Mouse (Mus musculus) left cerebral cortex, postnatal 10 days (tissue): ENCODE measurements around the gene Ppp1r12a. TPM values are rescaled to one million over a fixed set of nuclear protein-coding genes. Genes with fewer than 3 reads are reported as not detected.
A peak's percentile ranks its signal among the peaks of the same experiment; 100 is the strongest.

ENCODE experiments used
- DNase-seq, 2 experiments: peaks; one replicate each; pipeline ENCODE4 v3.0.0; 2021 to 2022; ENCODE audit warnings: low spot score in 2 of 2, mixed read lengths in 1 of 2; ENCODE audit errors: extremely low spot score in 1 of 2
- intact Hi-C: fragments of 180-260 bp; cut with DNase I; formaldehyde crosslinking; loops from one replicate; pipeline ENCODE4 v1.15.1; 2025
- total RNA-seq, 2 experiments: library from RNA; stranded (reverse); gene quantifications; 2 replicates each; pipeline ENCODE4 v1.2.3; 2021

Gene Ppp1r12a
- total RNA-seq, 2 experiments from 2014 or later = 103 to 109 TPM

- intact Hi-C loops = no loop called here
- DNase-seq = no peak
Observed at GRCm38 (mm10) chr10:108310195-108310594, 148.2 kb downstream of the Ppp1r12a start.

DNA sequence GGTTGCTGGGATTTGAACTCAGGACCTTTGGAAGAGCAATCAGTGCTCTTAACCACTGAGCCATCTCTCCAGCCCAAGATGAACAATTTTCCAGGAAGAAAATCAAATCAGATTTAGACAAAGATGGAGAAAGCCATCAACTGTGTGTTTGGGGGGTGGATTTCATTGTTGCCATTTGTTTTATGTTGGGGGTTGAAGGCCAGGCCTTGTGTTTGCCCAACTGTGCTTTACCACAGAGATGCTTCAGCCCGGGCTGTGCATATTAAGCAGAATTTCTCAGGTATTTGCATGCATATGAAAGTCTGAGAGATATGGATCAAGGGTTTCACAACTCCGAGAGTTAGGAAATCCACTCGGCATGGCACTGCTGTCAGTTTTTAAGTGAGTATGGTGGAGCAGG lies 149.4 kb downstream of the Ppp1r12a start:
- intact Hi-C loops = no loop called here

DNA sequence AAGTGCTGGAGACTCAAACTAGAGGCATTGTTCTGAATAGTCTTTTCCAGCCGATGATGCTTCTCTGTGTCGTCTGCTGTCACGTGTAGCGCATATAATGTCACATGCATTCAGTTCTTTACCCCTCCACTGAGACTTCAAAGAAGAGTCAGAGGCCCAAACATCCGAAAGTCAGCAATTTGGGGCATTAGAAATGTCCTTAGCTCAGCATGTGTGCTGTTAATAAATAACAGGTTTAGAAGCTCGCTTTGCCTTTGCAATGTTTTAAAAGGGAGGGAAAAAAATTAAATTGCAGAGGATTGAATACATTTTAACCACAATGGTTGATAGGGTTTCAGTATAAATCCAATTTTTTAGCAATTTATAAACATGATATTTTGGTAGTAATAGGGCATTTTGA lies 151.9 kb downstream of the Ppp1r12a start:
- intact Hi-C loops = no loop called here
- DNase-seq = no peak

More for the DNA sequence above, 149.4 kb downstream of the Ppp1r12a start:
- DNase-seq = no peak

DNA sequence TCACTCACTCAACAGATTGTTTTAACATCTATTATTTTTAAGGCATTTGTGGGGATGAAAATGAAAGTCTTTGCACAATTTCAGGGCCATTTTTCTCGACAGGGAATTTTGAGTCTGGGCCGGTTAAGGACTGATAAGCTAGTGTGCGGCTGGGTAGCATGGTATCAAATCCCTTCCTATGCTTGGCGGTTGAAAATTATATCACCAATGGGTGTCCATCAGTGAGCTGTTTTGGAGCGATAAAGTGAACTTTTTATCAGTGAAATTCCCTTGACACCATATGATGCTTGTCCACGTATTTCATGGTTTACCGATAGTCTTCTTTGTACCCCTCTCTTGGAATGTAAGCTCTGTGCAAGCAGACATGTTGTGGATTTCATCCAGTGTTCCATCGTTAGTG lies 152.4 kb downstream of the Ppp1r12a start:
- intact Hi-C loops = no loop called here
- DNase-seq = no peak

GRCm38 (mm10) chr10:108315236-108315635 lies 153.2 kb downstream of the Ppp1r12a start:
- intact Hi-C loops = no loop called here
- DNase-seq = no peak

DNA sequence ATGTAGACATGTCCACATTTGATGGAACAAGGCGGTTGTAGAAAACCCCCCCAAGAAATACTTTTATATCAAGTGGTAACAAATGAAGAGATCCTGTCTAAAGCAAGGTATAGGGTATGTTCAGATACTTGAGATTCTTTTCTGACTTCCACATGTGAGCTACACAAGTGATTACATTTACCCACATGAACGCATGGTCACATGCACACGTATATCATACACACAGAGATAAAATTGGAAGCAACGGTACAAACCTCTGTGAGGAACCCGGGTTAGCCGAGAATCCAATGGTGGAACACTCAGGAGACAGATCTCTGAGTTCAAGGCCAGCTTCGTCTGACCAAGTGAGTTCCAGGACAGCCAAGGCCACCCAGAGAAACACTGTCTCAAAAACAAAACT lies 166.4 kb downstream of the Ppp1r12a start:
- intact Hi-C loops = no loop called here
- no peak for DNase-seq

GRCm38 (mm10) chr10:108328983-108329382 lies 167.0 kb downstream of the Ppp1r12a start:
- intact Hi-C loops = no loop called here
- no peak for DNase-seq

DNA sequence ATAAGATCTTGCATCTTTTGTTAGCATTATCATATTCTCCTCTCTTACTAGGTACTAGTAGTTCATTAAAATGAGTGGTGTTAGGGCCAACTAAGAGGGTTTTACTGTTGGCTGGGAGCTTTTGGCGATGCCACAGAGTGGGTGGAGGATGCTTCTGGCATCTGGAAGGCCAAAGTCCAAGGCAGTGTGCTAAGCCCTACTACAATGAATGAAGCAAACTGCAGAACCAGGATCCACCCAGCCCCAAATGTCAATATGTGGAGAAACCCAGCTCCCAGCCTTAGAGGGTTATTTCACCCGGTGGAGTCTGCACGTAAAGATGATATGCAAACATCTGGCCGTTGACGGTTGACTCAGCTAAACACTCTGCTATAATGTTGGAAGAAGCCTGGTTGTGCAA lies 167.8 kb downstream of the Ppp1r12a start:
- DNase-seq = no peak
- intact Hi-C loops = no loop called here

DNA sequence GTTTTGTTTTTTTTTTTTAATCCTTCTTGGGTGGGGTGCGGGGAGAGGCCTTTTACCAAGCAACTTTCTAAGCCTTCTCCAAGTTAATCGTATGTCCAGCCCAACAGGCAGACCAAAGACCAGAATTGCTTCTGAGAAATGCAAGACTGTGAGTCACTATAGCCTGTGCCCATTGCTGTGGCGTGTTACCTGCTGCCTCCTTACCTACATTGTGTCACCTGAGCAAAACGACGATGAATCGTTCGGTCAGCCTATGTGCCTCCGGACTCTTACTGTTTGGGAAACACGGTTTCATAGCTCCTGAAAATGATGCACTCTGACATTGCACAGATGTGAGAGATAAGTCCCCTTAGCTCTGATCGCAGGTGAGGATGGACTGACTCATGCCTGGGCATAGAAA lies 169.0 kb downstream of the Ppp1r12a start:
- DNase-seq = no peak
- intact Hi-C loops = no loop called here

DNA sequence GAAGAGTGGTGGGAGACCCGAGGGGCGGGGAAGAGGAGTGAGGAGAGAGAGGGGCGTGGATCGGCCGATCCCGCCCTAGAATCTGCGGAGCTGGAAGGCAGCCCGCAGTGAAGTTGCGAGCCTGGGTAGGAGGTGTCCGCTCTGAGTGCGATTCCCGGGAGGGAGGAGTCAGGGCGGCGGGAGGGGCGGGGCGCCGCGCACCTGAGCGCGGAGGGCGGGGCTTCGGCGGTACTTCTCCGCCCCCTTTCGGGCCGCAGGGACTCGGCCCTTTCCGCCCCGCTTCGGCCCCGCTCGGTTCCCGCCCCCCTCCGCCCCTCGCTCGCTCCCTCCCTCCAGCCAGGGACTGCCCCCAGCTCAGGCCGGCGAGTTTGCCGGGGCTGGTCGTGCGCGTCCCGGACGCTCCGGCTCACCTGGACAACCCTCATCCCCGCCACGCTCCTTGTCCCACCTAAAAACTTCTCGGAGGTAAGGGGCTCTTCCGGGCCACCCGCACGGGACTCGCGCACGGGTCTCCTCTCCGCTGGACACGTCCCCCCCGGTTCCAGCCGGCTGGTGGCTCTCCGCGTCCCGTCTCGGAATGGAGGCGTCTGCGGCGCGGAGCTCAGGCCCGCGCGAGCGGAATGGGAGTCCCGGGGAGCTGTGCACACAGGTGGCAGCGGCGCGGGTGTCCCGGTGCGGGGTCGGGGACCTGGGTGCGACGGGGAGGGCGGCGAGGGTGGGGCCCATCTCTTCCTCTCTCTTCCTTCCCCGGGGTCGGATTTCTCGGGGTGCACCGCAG lies 170.0 kb downstream of the Ppp1r12a start, which contains the start of gene Pawr:
Gene Pawr (plus strand): TSS at position 338 of the 778 bp plus-strand sequence.
- peak in 1 of 2 experiments; percentile 78 for DNase-seq
- intact Hi-C loops = no loop called here

DNA sequence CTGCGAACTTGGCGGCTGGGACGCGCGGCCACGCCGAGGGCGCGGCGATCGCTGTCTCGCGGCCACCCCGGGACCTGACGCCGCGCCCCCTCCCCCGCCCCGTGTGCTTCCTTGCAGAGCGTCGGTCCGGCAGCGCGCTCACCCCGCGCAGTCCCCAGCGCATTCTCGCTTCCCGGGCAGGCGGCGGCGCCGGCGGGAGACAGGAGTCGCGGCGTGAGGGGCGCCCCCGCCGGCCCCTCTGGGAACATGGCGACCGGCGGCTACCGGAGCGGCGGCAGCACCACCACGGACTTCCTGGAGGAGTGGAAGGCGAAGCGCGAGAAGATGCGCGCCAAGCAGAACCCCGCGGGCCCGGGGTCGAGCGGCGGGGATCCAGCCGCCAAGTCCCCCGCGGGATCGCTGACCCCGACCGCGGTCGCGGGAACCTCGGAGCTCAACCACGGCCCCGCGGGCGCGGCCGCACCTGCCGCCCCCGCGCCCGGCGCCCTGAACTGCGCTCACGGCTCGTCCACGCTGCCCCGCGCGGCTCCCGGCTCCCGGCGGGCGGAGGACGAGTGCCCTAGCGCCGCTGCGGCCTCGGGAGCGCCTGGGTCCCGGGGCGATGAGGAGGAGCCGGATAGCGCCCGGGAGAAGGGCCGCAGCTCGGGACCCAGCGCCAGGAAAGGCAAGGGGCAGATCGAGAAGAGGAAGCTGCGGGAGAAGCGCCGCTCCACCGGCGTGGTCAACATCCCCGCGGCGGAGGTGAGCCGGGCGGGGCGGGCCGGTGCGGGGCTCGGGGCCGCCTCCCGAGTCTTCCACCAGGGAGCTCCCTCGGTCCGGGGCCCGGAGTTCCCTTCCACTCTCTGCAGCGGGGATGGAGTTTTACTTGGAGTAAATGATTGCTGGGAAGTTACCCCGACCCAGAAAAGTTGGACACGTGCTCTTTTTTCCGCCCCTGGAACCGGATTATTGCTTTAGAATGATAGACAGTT lies 170.9 kb downstream of the Ppp1r12a start:
- peak; percentile 5 to 76 for DNase-seq
- intact Hi-C loops = no loop called here

DNA sequence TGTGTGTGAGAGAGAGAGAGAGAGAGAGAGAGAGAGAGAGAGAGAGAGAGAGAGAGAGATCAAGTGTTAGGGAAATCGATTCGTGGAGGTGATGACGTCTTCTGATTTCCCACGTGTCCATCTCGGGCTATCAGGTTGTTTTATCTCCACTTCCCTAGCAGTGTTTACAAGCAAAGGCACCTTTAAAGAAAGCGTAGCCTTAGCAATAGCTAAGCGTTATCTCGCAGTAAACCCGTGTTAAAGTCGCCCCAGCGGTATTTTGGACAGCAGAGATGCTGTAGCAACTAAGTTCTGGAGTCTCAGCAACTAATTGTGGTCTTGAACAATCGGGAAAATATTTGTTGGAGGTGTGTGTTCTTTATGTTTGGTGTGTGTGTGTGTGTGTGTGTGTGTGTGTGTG lies 171.6 kb downstream of the Ppp1r12a start:
- intact Hi-C loops = no loop called here
- DNase-seq = no peak

Other genes with a start within 250 kb of the Ppp1r12a start
- gene Pawr, start 169.9 kb downstream of the Ppp1r12a start, total RNA-seq = 1 to 10 TPM; 1.8 to 2.5 TPM